Mouse (Mus musculus) hindbrain, embryonic 13.5 days (tissue): ENCODE measurements around the gene Bloc1s3. TPM values are rescaled to one million over a fixed set of nuclear protein-coding genes. Genes with fewer than 3 reads are reported as not detected.

Experiments used
- ATAC-seq: fragments of 200-750 bp; cut with Nextera tagmentation; 2 replicates; pipeline ENCODE4 v1.8.0; 2017; ENCODE audit warnings: moderate TSS enrichment; ENCODE audit not compliant: low FRiP score
- H3K27ac ChIP-seq: fragments of 300-500 bp; sonication (generic); 2 replicates; pipeline ENCODE4 v1.5.1; 2015; ENCODE audit warnings: inconsistent platforms, mild to moderate bottlenecking, moderate library complexity
- H3K27me3 ChIP-seq: fragments of 300-500 bp; sonication (generic); 2 replicates; pipeline ENCODE4 v1.6.1; 2015; ENCODE audit warnings: mild to moderate bottlenecking, inconsistent platforms
- H3K36me3 ChIP-seq: fragments of 300-500 bp; sonication (generic); 2 replicates; pipeline ENCODE4 v1.6.1; 2015; ENCODE audit warnings: mild to moderate bottlenecking, inconsistent platforms
- H3K4me1 ChIP-seq: fragments of 300-500 bp; sonication (generic); replicated peaks from 2 replicates; pipeline ENCODE4 v1.6.1; 2015; ENCODE audit warnings: inconsistent platforms
- H3K4me2 ChIP-seq: fragments of 300-500 bp; sonication (generic); 2 replicates; pipeline ENCODE4 v1.6.1; 2015; ENCODE audit warnings: inconsistent platforms, mild to moderate bottlenecking, moderate library complexity
- H3K4me3 ChIP-seq: fragments of 300-500 bp; sonication (generic); 2 replicates; pipeline ENCODE4 v1.5.1; 2015; ENCODE audit warnings: mild to moderate bottlenecking, inconsistent platforms
- H3K9ac ChIP-seq: fragments of 300-500 bp; sonication (generic); 2 replicates; pipeline ENCODE4 v1.6.1; 2015; ENCODE audit warnings: mild to moderate bottlenecking, inconsistent platforms
- H3K9me3 ChIP-seq: fragments of 300-500 bp; sonication (generic); 2 replicates; pipeline ENCODE4 v1.6.1; 2016; ENCODE audit warnings: inconsistent platforms
- WGBS: fragments of 180-500 bp; shearing (Covaris S2); methylation state at CpG from one replicate; pipeline ENCODE4 v1.1.7; 2015; 5-methylcytosine and 5-hydroxymethylcytosine counted together
- polyA plus RNA-seq: library from polyadenylated mRNA; unstranded; fragments of >200 nt; fragmentation: Nextera tagmentation; extraction: Ambion mirVana; gene quantifications from 2 replicates; pipeline ENCODE4 v1.2.1, GENCODE M21; 2015

The Bloc1s3 gene
- polyA plus RNA-seq, 1 experiment from 2014 or later: 3.5 TPM

GRCm38 (mm10) chr7:19495521-19496213 lies 12.5 kb downstream of the Bloc1s3 start:
- no peak overlapping the region for H3K27ac ChIP-seq
- H3K4me1 ChIP-seq: peaks cover 11% of the 10 kb centered on the region
- no peak overlapping the region for H3K4me3 ChIP-seq
- WGBS: 67% methylated on average over 20 of the region's 20 CpGs
- no peak overlapping the region for H3K4me2 ChIP-seq
- no peaks in the 10 kb centered on the region for H3K36me3 ChIP-seq
- H3K27me3 ChIP-seq: peaks cover 42% of the 10 kb centered on the region
- ATAC-seq: no peak
- no peak overlapping the region for H3K9ac ChIP-seq
- H3K9me3 ChIP-seq: no peaks in the 10 kb centered on the region

DNA sequence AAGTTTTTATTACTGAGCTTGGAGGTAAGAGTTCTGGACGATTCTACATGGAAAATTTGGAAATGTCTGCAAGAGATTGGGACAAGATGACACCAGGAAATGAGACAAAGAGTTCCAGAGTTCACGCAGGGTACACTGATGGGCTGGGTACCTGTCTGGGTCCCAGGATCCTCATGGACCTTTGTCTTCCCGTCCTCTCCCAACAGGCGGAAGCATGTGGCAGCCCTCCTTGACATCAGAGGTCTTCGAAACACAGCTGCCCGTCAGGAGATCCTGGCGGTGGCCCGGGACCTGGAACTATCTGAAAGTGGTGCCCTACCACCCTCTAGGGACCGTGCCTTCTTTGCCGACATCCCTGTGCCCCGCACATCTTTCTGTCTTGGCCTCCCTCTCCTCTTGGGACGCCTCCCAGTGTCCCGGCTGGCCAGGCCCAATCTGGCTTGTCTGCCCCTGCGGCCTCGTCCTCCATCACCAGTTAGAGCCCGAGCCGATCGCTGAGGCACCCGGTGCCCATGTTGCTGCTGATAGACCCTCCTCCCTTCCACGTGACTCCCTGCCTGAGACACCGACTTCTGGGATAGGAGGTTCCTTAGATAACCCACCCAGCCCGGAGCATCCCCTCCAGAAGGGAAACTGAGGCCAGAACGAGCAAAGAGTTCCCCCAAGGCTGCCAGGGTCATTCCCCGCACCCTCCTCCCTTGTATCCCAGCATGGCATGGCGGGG lies 13.3 kb downstream of the Bloc1s3 start:
- Histone ChIP-seq H3K4me3 (no peak overlapping the region), H3K4me1 (peaks cover 12% of the 10 kb centered on the region), H3K9me3 (no peaks in the 10 kb centered on the region), H3K9ac (no peak overlapping the region), H3K4me2 (no peak overlapping the region), H3K27me3 (peaks cover 49% of the 10 kb centered on the region), H3K36me3 (no peaks in the 10 kb centered on the region), H3K27ac (no peak overlapping the region)
- no peak for ATAC-seq
- 84% methylated on average over 25 of the region's 25 CpGs for WGBS

DNA sequence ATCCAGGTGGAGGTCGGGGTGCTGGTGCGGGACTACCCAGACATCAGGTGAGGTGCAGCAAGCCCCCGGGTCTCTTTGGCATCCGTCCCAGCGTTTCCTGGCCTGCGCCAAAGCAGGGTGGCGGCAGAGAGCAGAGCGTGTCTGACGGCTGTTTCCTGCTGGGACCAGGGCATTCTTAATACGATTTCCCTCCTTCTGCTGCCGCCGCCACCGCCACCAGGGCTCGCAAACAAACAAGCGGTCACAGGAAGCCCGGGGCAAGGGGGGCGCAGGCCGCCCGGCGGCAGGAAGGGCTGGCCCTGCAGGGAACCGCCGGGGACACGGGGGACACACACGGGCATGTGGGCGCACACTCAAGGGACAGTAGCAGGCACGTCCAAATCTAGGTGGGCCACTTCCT lies 16.4 kb downstream of the Bloc1s3 start:
- no peak for ATAC-seq
- H3K9ac ChIP-seq: peak overlapping the region; percentile 63
- 6% methylated on average over 26 of the region's 26 CpGs for WGBS
- H3K4me3 ChIP-seq: peak overlapping the region; percentile 22; the same call in 1 of the 2 replicates
- no peaks in the 10 kb centered on the region for H3K36me3 ChIP-seq
- H3K9me3 ChIP-seq: no peaks in the 10 kb centered on the region
- peaks cover 79% of the 10 kb centered on the region for H3K27me3 ChIP-seq
- H3K4me2 ChIP-seq: peak overlapping the region; percentile 42
- H3K27ac ChIP-seq: no peak overlapping the region
- H3K4me1 ChIP-seq: peaks cover 15% of the 10 kb centered on the region

GRCm38 (mm10) chr7:19489525-19489924 lies 18.6 kb downstream of the Bloc1s3 start:
- peaks cover 78% of the 10 kb centered on the region for H3K27me3 ChIP-seq
- H3K4me1 ChIP-seq: peaks cover 11% of the 10 kb centered on the region
- H3K27ac ChIP-seq: no peak overlapping the region
- H3K36me3 ChIP-seq: no peaks in the 10 kb centered on the region
- ATAC-seq: peak; percentile 54; the same call in 1 of the 2 replicates
- peak overlapping the region; percentile 49 for H3K4me2 ChIP-seq
- 2% methylated on average over 31 of the region's 31 CpGs for WGBS
- peak overlapping the region; percentile 68 for H3K9ac ChIP-seq
- peak overlapping the region; percentile 35 for H3K4me3 ChIP-seq
- H3K9me3 ChIP-seq: no peaks in the 10 kb centered on the region

DNA sequence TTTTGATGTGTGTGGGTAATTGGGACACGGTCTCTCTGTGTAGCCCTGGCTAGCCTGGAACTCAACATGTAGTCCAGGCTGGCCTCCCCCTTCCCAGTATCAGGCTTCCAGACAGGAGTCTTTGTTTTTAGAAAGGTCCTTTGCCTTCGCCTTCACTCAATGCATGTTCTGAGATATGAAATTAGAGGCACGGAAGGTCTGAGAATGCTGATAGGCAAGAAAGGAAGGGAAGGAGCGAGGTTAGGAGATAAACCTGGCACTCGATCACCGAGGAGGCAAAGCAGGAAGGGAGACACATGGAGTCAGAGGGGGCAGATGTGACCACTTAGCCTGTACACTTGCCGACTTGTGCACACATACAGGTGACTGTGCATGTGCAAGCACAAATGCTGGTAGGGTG lies 21.6 kb downstream of the Bloc1s3 start:
- H3K9me3 ChIP-seq: no peaks in the 10 kb centered on the region
- ATAC-seq: no peak
- no peaks in the 10 kb centered on the region for H3K36me3 ChIP-seq
- H3K9ac ChIP-seq: no peak overlapping the region
- H3K4me2 ChIP-seq: no peak overlapping the region
- no peak overlapping the region for H3K4me3 ChIP-seq
- H3K27ac ChIP-seq: no peak overlapping the region
- H3K27me3 ChIP-seq: peaks cover 59% of the 10 kb centered on the region
- H3K4me1 ChIP-seq: peaks cover 5% of the 10 kb centered on the region
- WGBS: 89% methylated on average over 7 of the region's 7 CpGs

DNA sequence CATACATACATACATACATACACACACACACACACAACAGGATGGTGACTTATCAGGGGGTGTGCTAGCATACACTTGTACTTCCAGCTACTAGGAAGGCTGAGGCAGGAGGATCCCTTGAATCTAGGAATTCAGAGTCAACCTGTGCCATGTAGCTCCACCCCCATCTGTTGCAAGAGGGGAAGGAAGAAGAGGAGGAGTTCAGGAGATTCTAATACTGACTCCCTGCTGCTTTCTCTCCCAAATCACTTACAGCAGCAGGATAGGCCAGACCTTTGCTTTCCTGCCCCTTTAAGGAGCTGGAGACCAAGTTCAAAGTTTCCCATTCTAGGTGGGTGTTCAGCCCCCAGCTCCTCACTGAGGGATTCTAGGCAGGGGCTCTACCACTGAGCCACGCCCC lies 22.7 kb downstream of the Bloc1s3 start:
- 88% methylated on average over 1 of the region's 1 CpGs for WGBS

DNA sequence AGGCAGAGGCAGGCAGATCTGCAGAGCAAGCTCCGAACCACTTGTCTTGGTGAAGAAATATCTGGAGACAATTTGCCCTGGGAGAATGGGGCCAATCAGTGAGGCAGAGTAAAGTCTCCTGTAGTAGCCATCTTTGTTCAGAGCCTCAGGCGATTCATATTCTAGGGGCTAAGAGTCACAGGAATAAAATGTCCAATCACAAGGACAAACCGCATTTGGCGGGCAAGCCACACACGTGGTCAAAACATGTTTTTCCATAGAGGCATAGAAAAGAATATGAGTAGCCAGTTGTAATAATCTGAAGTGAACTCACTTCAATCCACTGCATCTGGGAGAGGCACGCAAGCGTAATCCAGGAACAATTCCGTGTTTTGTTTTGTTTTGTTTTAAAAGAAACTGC lies 24.9 kb downstream of the Bloc1s3 start:
- H3K36me3 ChIP-seq: no peaks in the 10 kb centered on the region
- no peak overlapping the region for H3K9ac ChIP-seq
- WGBS: 90% methylated on average over 8 of the region's 8 CpGs
- ATAC-seq: no peak
- peaks cover 43% of the 10 kb centered on the region for H3K27me3 ChIP-seq
- no peaks in the 10 kb centered on the region for H3K9me3 ChIP-seq
- no peak overlapping the region for H3K27ac ChIP-seq
- H3K4me2 ChIP-seq: no peak overlapping the region
- no peaks in the 10 kb centered on the region for H3K4me1 ChIP-seq
- H3K4me3 ChIP-seq: no peak overlapping the region

More for the DNA sequence above, 22.7 kb downstream of the Bloc1s3 start:
- Histone ChIP-seq H3K9ac (no peak overlapping the region), H3K4me1 (peaks cover 4% of the 10 kb centered on the region), H3K27ac (no peak overlapping the region), H3K4me2 (no peak overlapping the region), H3K4me3 (no peak overlapping the region), H3K9me3 (no peaks in the 10 kb centered on the region), H3K27me3 (peaks cover 53% of the 10 kb centered on the region), H3K36me3 (no peaks in the 10 kb centered on the region)
- ATAC-seq: no peak

DNA sequence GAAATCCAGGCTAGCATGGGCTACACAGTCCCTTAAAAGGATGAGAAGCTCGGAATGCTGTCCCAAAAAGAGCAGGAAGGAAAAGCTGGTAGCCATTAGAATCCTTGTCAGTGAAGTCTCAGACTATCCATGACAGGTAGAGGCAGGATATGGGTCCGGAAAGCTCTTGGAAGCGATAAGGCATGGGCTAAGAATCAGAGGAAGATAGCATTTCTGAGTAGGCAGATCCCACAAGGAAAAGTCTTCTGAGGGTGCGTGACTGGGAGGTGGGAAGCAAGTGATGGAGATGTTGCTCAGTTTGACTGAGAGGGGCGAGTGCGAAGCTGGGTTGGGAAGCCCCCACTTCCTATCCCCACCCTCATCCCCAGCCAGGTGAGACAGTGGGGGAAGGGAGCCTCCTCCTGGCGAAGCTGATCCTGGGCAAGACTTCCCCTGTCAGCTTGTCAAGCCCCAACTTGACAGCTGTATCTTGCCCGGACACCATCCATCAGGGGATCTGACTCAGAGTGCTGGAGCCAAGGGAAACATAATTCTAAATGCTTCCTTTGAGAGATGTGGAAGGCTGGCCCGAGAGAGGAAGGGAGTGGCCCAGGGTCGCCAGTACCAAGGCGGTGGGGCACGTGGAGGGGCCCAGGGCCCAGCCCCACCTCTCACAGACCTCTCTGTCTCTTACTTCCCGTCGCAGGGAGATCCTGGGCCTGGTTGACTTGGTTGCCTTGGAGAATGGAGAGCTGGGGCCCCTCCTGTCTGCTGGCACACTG lies 30.4 kb downstream of the Bloc1s3 start:
- Histone ChIP-seq H3K27ac (no peak overlapping the region), H3K4me2 (no peak overlapping the region), H3K27me3 (peaks cover 66% of the 10 kb centered on the region), H3K9ac (no peak overlapping the region), H3K36me3 (no peaks in the 10 kb centered on the region), H3K4me1 (peaks cover 10% of the 10 kb centered on the region; the same call in 1 of the 2 replicates), H3K9me3 (no peaks in the 10 kb centered on the region), H3K4me3 (no peak overlapping the region)
- 25% methylated on average over 14 of the region's 14 CpGs for WGBS
- no peak for ATAC-seq

- Histone ChIP-seq H3K27ac (no peak overlapping the region), H3K27me3 (peaks cover 73% of the 10 kb centered on the region), H3K36me3 (no peaks in the 10 kb centered on the region), H3K9ac (no peak overlapping the region), H3K9me3 (no peaks in the 10 kb centered on the region), H3K4me3 (no peak overlapping the region), H3K4me1 (peaks cover 10% of the 10 kb centered on the region; the same call in 1 of the 2 replicates), H3K4me2 (no peak overlapping the region)
- ATAC-seq: no peak
- 80% methylated on average over 2 of the region's 2 CpGs for WGBS
Observed at GRCm38 (mm10) chr7:19477084-19477483, 31.1 kb downstream of the Bloc1s3 start.

DNA sequence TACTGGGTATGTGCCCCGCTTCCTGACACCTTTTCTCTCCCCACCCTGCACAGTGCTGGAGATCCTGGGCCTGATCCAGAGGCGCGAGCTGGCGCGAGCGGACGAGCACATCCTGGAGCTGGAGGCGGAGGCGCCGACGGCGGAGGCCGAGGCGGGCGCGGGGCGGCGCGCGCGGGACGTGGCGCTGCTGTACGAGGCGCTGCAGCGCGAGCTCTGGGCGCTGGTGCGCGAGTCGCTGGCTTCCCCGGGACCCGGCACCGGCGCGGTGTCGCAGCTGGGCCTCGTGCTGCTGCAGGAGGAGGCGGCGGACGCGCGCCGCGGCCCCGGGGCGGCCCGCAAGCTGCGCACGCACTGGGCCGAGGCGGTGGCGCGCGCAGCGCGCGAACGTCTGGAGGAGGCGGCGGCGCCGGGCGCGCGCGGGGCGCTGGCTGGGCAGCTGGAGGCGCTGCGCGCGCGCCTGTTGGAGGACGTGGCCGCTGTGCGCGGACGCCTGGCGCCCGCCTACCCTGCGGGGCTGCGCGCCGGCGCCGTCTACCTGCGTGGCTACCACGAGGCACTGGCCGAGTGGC lies 34.2 kb downstream of the Bloc1s3 start:
- Histone ChIP-seq H3K4me2 (peak overlapping the region; percentile 69), H3K27ac (peak overlapping the region; percentile 82), H3K36me3 (no peaks in the 10 kb centered on the region), H3K27me3 (peaks cover 91% of the 10 kb centered on the region), H3K9me3 (no peaks in the 10 kb centered on the region), H3K4me3 (peak overlapping the region; percentile 50), H3K4me1 (peaks cover 14% of the 10 kb centered on the region; the same call in 1 of the 2 replicates), H3K9ac (peak overlapping the region; percentile 76)
- WGBS: under 1% methylated on average over 49 of the region's 89 CpGs
- ATAC-seq: peak; percentile 90

- no peaks in the 10 kb centered on the region for H3K36me3 ChIP-seq
- H3K27me3 ChIP-seq: peaks cover 93% of the 10 kb centered on the region
- no peak for ATAC-seq
- WGBS: 38% methylated on average over 4 of the region's 4 CpGs
- no peak overlapping the region for H3K27ac ChIP-seq
- no peak overlapping the region for H3K4me3 ChIP-seq
- H3K9ac ChIP-seq: no peak overlapping the region
- H3K4me1 ChIP-seq: peaks cover 14% of the 10 kb centered on the region; the same call in 1 of the 2 replicates
- no peak overlapping the region for H3K4me2 ChIP-seq
- H3K9me3 ChIP-seq: no peaks in the 10 kb centered on the region
Observed at GRCm38 (mm10) chr7:19472403-19472802, 35.8 kb downstream of the Bloc1s3 start.

DNA sequence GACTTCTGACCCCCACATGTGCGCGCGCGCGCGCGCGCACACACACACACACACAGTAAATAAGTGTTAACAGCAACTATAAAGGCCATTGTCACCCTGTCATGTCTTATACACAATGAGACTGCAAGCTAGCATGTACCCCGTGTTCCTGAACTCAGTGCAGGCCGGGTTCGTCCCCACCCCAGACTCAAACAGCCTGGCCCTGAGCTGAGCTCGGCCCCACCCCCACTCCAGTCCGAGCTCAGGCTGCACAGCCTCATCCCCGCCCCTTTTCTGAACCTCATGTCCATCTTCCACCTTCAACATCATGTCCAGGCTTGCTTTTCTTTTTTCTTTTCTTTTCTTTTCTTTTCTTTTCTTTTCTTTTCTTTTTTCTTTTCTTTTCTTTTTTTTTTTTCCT lies 37.9 kb downstream of the Bloc1s3 start:
- Histone ChIP-seq H3K36me3 (no peaks in the 10 kb centered on the region), H3K4me3 (no peak overlapping the region), H3K27me3 (peaks cover 94% of the 10 kb centered on the region), H3K9ac (no peak overlapping the region), H3K4me1 (peaks cover 14% of the 10 kb centered on the region; the same call in 1 of the 2 replicates), H3K9me3 (no peaks in the 10 kb centered on the region), H3K4me2 (no peak overlapping the region), H3K27ac (no peak overlapping the region)
- ATAC-seq: no peak
- 15% methylated on average over 14 of the region's 14 CpGs for WGBS
